Mouse (Mus musculus) ES-E14 (cell line): Measurements from ENCODE around the gene BC003965.

Experiments
- CHD2 ChIP-seq: IDR thresholded peaks from 2 replicates; pipeline ENCODE4 v1.6.1; 2014; ENCODE audit warnings: mild to moderate bottlenecking, low read depth, low read length, inconsistent platforms
- ZNF384 ChIP-seq: IDR thresholded peaks from 2 replicates; pipeline ENCODE4 v1.6.1; 2012; ENCODE audit warnings: low read depth, low read length, inconsistent platforms

GRCm38 (mm10) chr17:25211705-25212104, 27.4 kb downstream of the BC003965 start:
- TF ChIP-seq CHD2 (no peak), ZNF384 (no peak)
